Mouse (Mus musculus) small intestine, adult 2 months (tissue): Measurements from ENCODE around the gene Galm. TPM values are rescaled to one million over a fixed set of nuclear protein-coding genes. Genes with fewer than 3 reads are reported as not detected.
A peak's percentile ranks its signal among the peaks of the same experiment; 100 is the strongest.
"Not testable (repeated sequence)": the region's sequence is repeated elsewhere in the genome, so short reads cannot be mapped to it uniquely, and the experiment has no call there.

ENCODE experiments used
- H3K27ac ChIP-seq: fragments of 200-500 bp; 2 replicates; pipeline ENCODE4 v1.5.1; 2012; ENCODE audit warnings: low read depth, low read length, control low read depth, inconsistent platforms; ENCODE audit not compliant: insufficient read depth
- H3K27me3 ChIP-seq: fragments of 200-500 bp; 2 replicates; pipeline ENCODE4 v1.6.1; 2012; ENCODE audit warnings: mild to moderate bottlenecking, moderate library complexity, low read length, inconsistent platforms; ENCODE audit not compliant: control insufficient read depth, insufficient read depth
- H3K36me3 ChIP-seq: fragments of 200-500 bp; 2 replicates; pipeline ENCODE4 v1.6.1; 2012; ENCODE audit warnings: mild to moderate bottlenecking, low read length, control low read depth, inconsistent platforms; ENCODE audit not compliant: control insufficient read depth, insufficient read depth
- H3K4me1 ChIP-seq: fragments of 200-500 bp; 2 replicates; pipeline ENCODE4 v1.6.1; 2012; ENCODE audit warnings: low read length, inconsistent platforms, mixed read lengths; ENCODE audit not compliant: control insufficient read depth, insufficient read depth, insufficient read length
- H3K4me3 ChIP-seq: fragments of 200-500 bp; 2 replicates; pipeline ENCODE4 v1.5.1; 2012; ENCODE audit warnings: low read depth, mild to moderate bottlenecking, control low read depth, inconsistent platforms, low read length, moderate library complexity
- CTCF ChIP-seq: fragments of 200-500 bp; IDR thresholded peaks from 2 replicates; pipeline ENCODE4 v1.5.1; 2012; ENCODE audit warnings: low read depth, mild to moderate bottlenecking, control low read depth, inconsistent platforms, low read length, moderate library complexity, mixed read lengths; ENCODE audit not compliant: insufficient replicate concordance, insufficient read length; ENCODE audit errors: extremely low read depth
- POLR2A ChIP-seq: fragments of 200-500 bp; IDR thresholded peaks from 2 replicates; pipeline ENCODE4 v1.6.1; 2012; ENCODE audit warnings: low read depth, mild to moderate bottlenecking, control low read depth, inconsistent platforms, low read length, moderate library complexity
- WGBS: fragments of 180-500 bp; shearing (Covaris S2); methylation state at CpG from one replicate; pipeline ENCODE4 v1.1.7; 2018; 5-methylcytosine and 5-hydroxymethylcytosine counted together
- polyA plus RNA-seq: library from polyadenylated mRNA; depleted of rRNA; stranded (reverse); fragments of >200 nt; gene quantifications from 2 replicates; pipeline ENCODE4 v1.2.3, GENCODE M21; 2012; rRNA removed

Gene Galm
- polyA plus RNA-seq, 1 experiment, result 67.4 TPM

DNA sequence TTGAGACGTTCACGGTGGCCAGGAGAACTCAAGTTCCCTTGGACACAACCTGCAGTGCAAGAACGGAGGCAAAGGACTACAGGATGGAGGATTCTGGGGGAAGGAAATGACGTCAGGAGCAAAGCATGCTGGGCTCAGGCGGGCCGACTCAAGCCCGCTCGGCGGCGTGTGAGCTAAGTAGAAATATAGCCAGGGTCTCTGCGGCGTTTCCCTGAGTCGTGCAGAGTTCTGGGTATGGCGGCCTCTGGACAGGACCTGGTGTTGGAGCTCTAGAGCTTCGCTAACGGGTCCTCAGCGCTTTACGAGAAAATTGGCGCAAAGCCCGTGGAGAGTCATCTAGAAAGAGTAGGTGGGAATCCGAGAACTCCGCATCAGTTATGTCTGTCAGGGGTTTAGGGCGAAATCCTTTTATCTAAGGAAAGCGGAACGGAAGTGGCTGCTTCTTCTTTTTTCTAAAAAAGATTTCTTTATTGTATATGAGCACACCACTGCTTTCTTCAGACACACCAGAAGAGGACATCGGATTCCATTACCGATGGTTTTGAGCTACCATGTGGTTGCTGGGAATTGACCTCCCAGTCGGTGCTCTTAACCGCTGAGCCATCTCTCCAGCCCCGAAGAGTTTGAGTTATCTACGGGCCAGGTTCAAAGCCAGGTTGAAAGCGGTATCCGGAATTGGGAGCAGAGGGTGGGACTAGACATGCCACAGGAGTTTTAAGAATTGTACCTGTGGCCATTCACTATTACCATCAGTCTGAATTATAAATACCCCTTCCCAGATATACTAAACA, 97.2 kb downstream of the Galm start, which contains the start of gene Gemin6:
TSS of gene Gemin6 (plus strand) at position 116 of the 791 bp plus-strand sequence.
- Histone ChIP-seq H3K27ac (peak within 1 kb of the TSS; percentile 80), H3K36me3 (peaks cover 2% of the 10 kb centered on the region), H3K4me1 (peaks cover 6% of the 10 kb centered on the region), H3K27me3 (no peaks in the 10 kb centered on the region), H3K4me3 (peak within 1 kb of the TSS; percentile 94)
- under 1% methylated on average over 33 of the region's 33 CpGs for WGBS
- TF ChIP-seq CTCF (no peak), POLR2A (peak; percentile 56)

DNA sequence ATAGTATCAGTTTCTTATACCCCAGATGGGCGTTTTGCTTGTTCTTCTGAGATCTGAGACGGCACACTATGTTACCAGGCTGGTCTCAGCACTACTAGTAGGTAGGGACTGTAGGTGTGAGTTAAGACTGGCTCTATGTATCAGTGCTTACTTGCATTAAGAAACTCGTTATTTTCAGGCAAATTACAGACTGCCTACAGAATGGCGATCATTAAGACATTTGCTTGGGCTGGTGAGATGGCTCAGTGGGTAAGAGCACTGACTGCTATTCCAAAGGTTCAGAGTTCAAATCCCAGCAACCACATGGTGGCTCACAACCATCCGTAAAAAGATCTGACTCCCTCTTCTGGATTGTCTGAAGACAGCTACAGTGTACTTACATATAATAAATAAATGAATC, 97.9 kb downstream of the Galm start:
- not testable (repeated sequence) for H3K27ac ChIP-seq, H3K36me3 ChIP-seq, H3K4me3 ChIP-seq, H3K4me1 ChIP-seq, H3K27me3 ChIP-seq
- WGBS, result 21% methylated on average over 5 of the region's 5 CpGs

DNA sequence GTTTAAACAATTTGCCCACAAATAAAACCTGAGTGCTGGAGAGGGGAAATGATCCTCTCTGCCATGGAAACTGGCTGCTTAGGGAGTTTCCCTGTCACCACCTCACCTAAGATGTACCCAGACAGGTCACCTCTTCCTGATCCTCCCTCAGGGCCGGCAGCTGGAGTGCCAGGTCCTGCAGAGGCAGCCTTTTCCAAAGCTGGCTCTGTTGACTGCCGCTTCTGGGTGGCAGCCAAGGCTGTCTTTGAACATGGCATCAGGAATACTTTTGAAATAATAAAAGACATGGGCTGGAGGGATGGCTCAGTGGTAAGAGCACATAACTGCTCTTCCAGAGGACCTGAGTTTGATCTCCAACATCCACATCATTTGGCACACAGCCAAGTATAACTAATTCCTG, 102.1 kb downstream of the Galm start:
- Histone ChIP-seq H3K4me3 (no peak overlapping the region), H3K27ac (no peak overlapping the region), H3K4me1 (peaks cover 22% of the 10 kb centered on the region), H3K36me3 (peaks cover 2% of the 10 kb centered on the region), H3K27me3 (no peaks in the 10 kb centered on the region)
- no peak for TF ChIP-seq CTCF
- TF ChIP-seq POLR2A, result no peak
- WGBS, result 36% methylated on average over 2 of the region's 2 CpGs

DNA sequence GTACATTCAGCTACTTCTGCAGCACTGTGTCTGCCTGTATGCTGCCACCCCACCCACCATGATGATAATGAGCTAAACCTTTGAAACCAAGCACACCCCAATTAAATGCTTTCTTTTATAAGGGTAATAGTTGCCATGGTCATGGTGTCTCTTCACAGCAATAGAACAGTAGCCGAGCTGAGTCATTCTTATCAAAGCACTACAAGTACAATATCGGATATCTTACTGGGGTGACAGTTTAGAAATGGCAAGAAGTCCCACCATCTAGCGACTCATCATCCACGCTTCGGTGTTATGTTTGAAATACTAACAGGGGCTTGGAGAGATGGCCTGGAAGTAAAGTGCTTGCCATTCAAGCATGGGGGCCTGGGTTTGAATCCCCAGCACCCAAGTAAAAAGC, 106.6 kb downstream of the Galm start:
- no peaks in the 10 kb centered on the region for H3K27me3 ChIP-seq
- H3K27ac ChIP-seq, result peak overlapping the region; percentile 40; the same call in 1 of the 2 replicates
- H3K4me3 ChIP-seq, result no peak overlapping the region
- peaks cover 7% of the 10 kb centered on the region for H3K36me3 ChIP-seq
- WGBS, result 65% methylated on average over 5 of the region's 5 CpGs
- TF ChIP-seq CTCF, result no peak
- no peak for TF ChIP-seq POLR2A
- H3K4me1 ChIP-seq, result peaks cover 24% of the 10 kb centered on the region

DNA sequence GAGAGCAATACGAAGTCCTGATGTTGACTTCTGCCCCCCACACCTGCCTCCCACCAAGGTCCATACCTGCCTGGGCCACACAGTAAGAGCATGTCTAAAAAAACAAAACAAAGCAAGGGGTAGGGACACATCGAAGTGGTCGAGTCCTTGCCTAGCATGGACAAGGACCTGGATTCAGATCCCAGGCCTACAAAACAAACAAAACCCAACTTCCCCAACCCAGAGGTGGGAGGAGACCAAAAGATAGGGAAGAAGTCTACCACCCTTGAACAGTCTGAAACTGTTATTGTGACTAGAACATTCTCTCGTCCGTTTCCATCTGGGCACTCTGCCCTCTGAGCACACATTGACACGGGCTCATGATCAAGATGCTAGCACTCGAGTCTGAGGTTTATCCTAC, 107.1 kb downstream of the Galm start:
- peaks cover 22% of the 10 kb centered on the region for H3K4me1 ChIP-seq
- peaks cover 10% of the 10 kb centered on the region for H3K36me3 ChIP-seq
- no peak overlapping the region for H3K27ac ChIP-seq
- no peak for TF ChIP-seq POLR2A
- no peak for TF ChIP-seq CTCF
- 57% methylated on average over 7 of the region's 7 CpGs for WGBS
- no peaks in the 10 kb centered on the region for H3K27me3 ChIP-seq
- H3K4me3 ChIP-seq, result no peak overlapping the region

Other genes with a start within 250 kb of the Galm start
- gene Atl2, start 231.3 kb upstream of the Galm start, polyA plus RNA-seq, result 4.8 and 12.8 TPM in 2 replicates
- gene Hnrnpll, start 65.1 kb upstream of the Galm start, polyA plus RNA-seq, result 4.9 and 10.7 TPM in 2 replicates
- gene Srsf7, start 79.8 kb downstream of the Galm start, polyA plus RNA-seq, result 8.1 and 16.2 TPM in 2 replicates
- gene Ttc39d, start 80.0 kb downstream of the Galm start, polyA plus RNA-seq, result not detected in 2 replicates
- gene Gemin6, start 97.0 kb downstream of the Galm start, polyA plus RNA-seq, result 0.62 and 1.2 TPM in 2 replicates
- 0.66 and 0.72 TPM in 2 replicates for gene Morn2, start 162.7 kb downstream of the Galm start, polyA plus RNA-seq
- 2.1 and 4.6 TPM in 2 replicates for gene Dhx57, start 163.0 kb downstream of the Galm start, polyA plus RNA-seq
- 0.11 and 0.28 TPM in 2 replicates for gene Arhgef33, start 179.9 kb downstream of the Galm start, polyA plus RNA-seq
- gene Gm10190, start 246.1 kb downstream of the Galm start, polyA plus RNA-seq, result 0.87 TPM in 1 of 2 replicates, not detected in the other